Mouse (Mus musculus): ENCODE measurements at regions not wholly inside any gene's neighbourhood (a gene's known extent, or its start where the extent isn't known, plus 50 kb on each side); places are given as distances from the start of the nearest gene placed in this dataset.

- Histone ChIP-seq H3K4me1 (ENCODE audit: control insufficient read depth, insufficient read depth, low read length) (no peaks in the 10 kb centered on the region), H3K27ac (ENCODE audit: insufficient read depth, low read depth, low read length) (no peak overlapping the region), H3K4me3 (ENCODE audit: insufficient read depth, low read length) (no peak overlapping the region)
- no peak for TF ChIP-seq POLR2A (IDR thresholded peaks at IDR 0.05; ENCODE audit: borderline replicate concordance, low read depth, low read length)
- no peak for TF ChIP-seq CTCF (IDR thresholded peaks at IDR 0.05; ENCODE audit: low read depth, low read length)
These were observed 156.0 kb downstream of the En1 start for GRCm38 (mm10) chr1:120758172-120758571.

- H3K27ac ChIP-seq (ENCODE audit: insufficient read depth, low read depth, low read length) = no peak overlapping the region
- H3K4me1 ChIP-seq (ENCODE audit: control insufficient read depth, insufficient read depth, low read length) = no peaks in the 10 kb centered on the region
- no peak overlapping the region for H3K4me3 ChIP-seq (ENCODE audit: insufficient read depth, low read length)
- no peak for TF ChIP-seq CTCF (IDR thresholded peaks at IDR 0.05; ENCODE audit: low read depth, low read length)
- no peak for TF ChIP-seq POLR2A (IDR thresholded peaks at IDR 0.05; ENCODE audit: borderline replicate concordance, low read depth, low read length)
These were observed 156.5 kb downstream of the En1 start for GRCm38 (mm10) chr1:120758762-120759161.

GRCm38 (mm10) chr1:120759380-120759779 lies 157.2 kb downstream of the En1 start:
- no peak overlapping the region for H3K27ac ChIP-seq (ENCODE audit: insufficient read depth, low read depth, low read length)
- TF ChIP-seq CTCF (IDR thresholded peaks at IDR 0.05; ENCODE audit: low read depth, low read length) (no peak), POLR2A (IDR thresholded peaks at IDR 0.05; ENCODE audit: borderline replicate concordance, low read depth, low read length) (no peak)
- H3K4me1 ChIP-seq (ENCODE audit: control insufficient read depth, insufficient read depth, low read length) = no peaks in the 10 kb centered on the region
- H3K4me3 ChIP-seq (ENCODE audit: insufficient read depth, low read length) = no peak overlapping the region

GRCm38 (mm10) chr1:120761364-120761763 lies 159.1 kb downstream of the En1 start:
- TF ChIP-seq POLR2A (IDR thresholded peaks at IDR 0.05; ENCODE audit: borderline replicate concordance, low read depth, low read length) (no peak), CTCF (IDR thresholded peaks at IDR 0.05; ENCODE audit: low read depth, low read length) (no peak)
- Histone ChIP-seq H3K4me3 (ENCODE audit: insufficient read depth, low read length) (no peak overlapping the region), H3K27ac (ENCODE audit: insufficient read depth, low read depth, low read length) (no peak overlapping the region), H3K4me1 (ENCODE audit: control insufficient read depth, insufficient read depth, low read length) (no peaks in the 10 kb centered on the region)

- TF ChIP-seq CTCF (IDR thresholded peaks at IDR 0.05; ENCODE audit: low read depth, low read length) (no peak), POLR2A (IDR thresholded peaks at IDR 0.05; ENCODE audit: borderline replicate concordance, low read depth, low read length) (no peak)
- no peak overlapping the region for H3K4me3 ChIP-seq (ENCODE audit: insufficient read depth, low read length)
- no peak overlapping the region for H3K27ac ChIP-seq (ENCODE audit: insufficient read depth, low read depth, low read length)
- H3K4me1 ChIP-seq (ENCODE audit: control insufficient read depth, insufficient read depth, low read length) = no peaks in the 10 kb centered on the region
These were observed 160.3 kb downstream of the En1 start for GRCm38 (mm10) chr1:120762498-120762897.

GRCm38 (mm10) chr1:120762921-120763595 lies 160.8 kb downstream of the En1 start:
- TF ChIP-seq POLR2A (IDR thresholded peaks at IDR 0.05; ENCODE audit: borderline replicate concordance, low read depth, low read length) (no peak), CTCF (IDR thresholded peaks at IDR 0.05; ENCODE audit: low read depth, low read length) (no peak)
- Histone ChIP-seq H3K27ac (ENCODE audit: insufficient read depth, low read depth, low read length) (no peak overlapping the region), H3K4me3 (ENCODE audit: insufficient read depth, low read length) (no peak overlapping the region), H3K4me1 (ENCODE audit: control insufficient read depth, insufficient read depth, low read length) (no peaks in the 10 kb centered on the region)

GRCm38 (mm10) chr1:120767054-120767453 lies 164.8 kb downstream of the En1 start:
- Histone ChIP-seq H3K4me3 (ENCODE audit: insufficient read depth, low read length) (no peak overlapping the region), H3K4me1 (ENCODE audit: control insufficient read depth, insufficient read depth, low read length) (no peaks in the 10 kb centered on the region), H3K27ac (ENCODE audit: insufficient read depth, low read depth, low read length) (no peak overlapping the region)
- TF ChIP-seq CTCF (IDR thresholded peaks at IDR 0.05; ENCODE audit: low read depth, low read length) = no peak
- no peak for TF ChIP-seq POLR2A (IDR thresholded peaks at IDR 0.05; ENCODE audit: borderline replicate concordance, low read depth, low read length)

GRCm38 (mm10) chr1:120771269-120771668 lies 169.1 kb downstream of the En1 start:
- no peak overlapping the region for H3K4me3 ChIP-seq (ENCODE audit: insufficient read depth, low read length)
- H3K4me1 ChIP-seq (ENCODE audit: control insufficient read depth, insufficient read depth, low read length) = no peaks in the 10 kb centered on the region
- TF ChIP-seq CTCF (IDR thresholded peaks at IDR 0.05; ENCODE audit: low read depth, low read length) (no peak), POLR2A (IDR thresholded peaks at IDR 0.05; ENCODE audit: borderline replicate concordance, low read depth, low read length) (no peak)
- no peak overlapping the region for H3K27ac ChIP-seq (ENCODE audit: insufficient read depth, low read depth, low read length)

- no peak overlapping the region for H3K27ac ChIP-seq (ENCODE audit: insufficient read depth, low read depth, low read length)
- H3K4me3 ChIP-seq (ENCODE audit: insufficient read depth, low read length) = no peak overlapping the region
- no peak for TF ChIP-seq CTCF (IDR thresholded peaks at IDR 0.05; ENCODE audit: low read depth, low read length)
- TF ChIP-seq POLR2A (IDR thresholded peaks at IDR 0.05; ENCODE audit: borderline replicate concordance, low read depth, low read length) = no peak
- no peaks in the 10 kb centered on the region for H3K4me1 ChIP-seq (ENCODE audit: control insufficient read depth, insufficient read depth, low read length)
These were observed 174.7 kb downstream of the En1 start for GRCm38 (mm10) chr1:120776906-120777305.

GRCm38 (mm10) chr1:120777468-120777867 lies 175.2 kb downstream of the En1 start:
- no peak for TF ChIP-seq CTCF (IDR thresholded peaks at IDR 0.05; ENCODE audit: low read depth, low read length)
- TF ChIP-seq POLR2A (IDR thresholded peaks at IDR 0.05; ENCODE audit: borderline replicate concordance, low read depth, low read length) = no peak
- H3K4me1 ChIP-seq (ENCODE audit: control insufficient read depth, insufficient read depth, low read length) = no peaks in the 10 kb centered on the region
- no peak overlapping the region for H3K4me3 ChIP-seq (ENCODE audit: insufficient read depth, low read length)
- H3K27ac ChIP-seq (ENCODE audit: insufficient read depth, low read depth, low read length) = no peak overlapping the region

Measured in bone marrow macrophage, adult 2 months (primary cell).